Mouse (Mus musculus) C2C12 (cell line): Measurements from ENCODE around the gene Gm10160.

Experiments used
- CEBPB ChIP-seq: IDR thresholded peaks from one replicate; pipeline ENCODE4 v1.6.1; 2011; ENCODE audit warnings: low read depth, mild to moderate bottlenecking, control low read depth, moderate library complexity
- CTCF ChIP-seq: IDR thresholded peaks from one replicate; pipeline ENCODE4 v1.5.1; 2011; ENCODE audit not compliant: control insufficient read depth, insufficient read depth, insufficient read length
- FOSL1 ChIP-seq: IDR thresholded peaks from one replicate; pipeline ENCODE4 v1.8.0; 2011; ENCODE audit warnings: mild to moderate bottlenecking, low read length; ENCODE audit not compliant: poor library complexity, insufficient read depth, severe bottlenecking
- MAX ChIP-seq: IDR thresholded peaks from one replicate; pipeline ENCODE4 v1.6.1; 2011; ENCODE audit warnings: mild to moderate bottlenecking, control low read depth
- MYOD1 ChIP-seq: IDR thresholded peaks from one replicate; pipeline ENCODE4 v1.6.1; 2011; ENCODE audit warnings: low read depth; ENCODE audit not compliant: control insufficient read depth, insufficient read length
- MYOG ChIP-seq: IDR thresholded peaks from one replicate; pipeline ENCODE4 v1.6.1; 2011; ENCODE audit not compliant: control insufficient read depth, insufficient read length; ENCODE audit errors: extremely low read depth
- USF1 ChIP-seq: IDR thresholded peaks from one replicate; pipeline ENCODE4 v1.6.1; 2011; ENCODE audit warnings: low read depth, mild to moderate bottlenecking, control low read depth, moderate library complexity

DNA sequence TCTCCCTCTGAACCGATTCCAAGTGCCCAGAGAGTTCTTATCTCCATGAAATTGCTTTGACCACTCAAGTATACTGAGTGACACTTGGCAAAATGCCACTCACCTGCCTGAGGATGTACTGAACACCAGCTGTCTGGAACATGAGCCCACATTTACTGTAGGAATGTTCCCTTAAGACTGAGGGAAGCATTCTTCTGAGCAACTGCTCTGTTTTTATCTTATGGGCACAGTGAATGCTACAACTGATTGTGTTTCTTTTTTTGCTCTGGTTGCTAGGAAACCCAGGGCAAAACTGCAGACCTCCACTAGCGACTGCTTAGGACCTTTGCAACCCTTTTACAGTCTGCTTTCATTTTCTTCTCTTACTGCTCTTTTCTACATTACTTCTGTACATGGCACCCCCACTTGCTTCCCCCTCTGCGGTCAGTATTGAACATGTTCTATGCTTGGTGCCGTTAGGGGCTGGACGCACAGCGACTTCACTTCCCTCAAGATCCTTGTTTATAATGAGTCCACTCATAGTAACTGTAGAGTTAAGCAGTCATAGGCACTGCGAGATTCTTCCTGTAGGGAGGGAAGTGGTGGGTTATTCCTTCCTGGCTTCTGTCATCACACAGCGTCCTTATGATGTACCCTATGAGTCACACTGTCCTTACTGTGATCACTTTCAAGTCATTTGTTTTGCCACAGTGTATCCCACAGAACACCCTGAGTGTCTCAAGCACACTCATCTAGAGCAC, 856 bp downstream of the Gm10160 start:
- TF ChIP-seq CTCF = no peak
- no peak for TF ChIP-seq MAX
- no peak for TF ChIP-seq USF1
- TF ChIP-seq CEBPB = no peak
- no peak for TF ChIP-seq MYOG
- no peak for TF ChIP-seq FOSL1
- no peak for TF ChIP-seq MYOD1
